Mouse (Mus musculus): ENCODE measurements around the gene Ush1g. TPM values are rescaled to one million over a fixed set of nuclear protein-coding genes. Genes with fewer than 3 reads are reported as not detected.

The Ush1g gene
- polyA plus RNA-seq, 1 experiment, result not detected

DNA sequence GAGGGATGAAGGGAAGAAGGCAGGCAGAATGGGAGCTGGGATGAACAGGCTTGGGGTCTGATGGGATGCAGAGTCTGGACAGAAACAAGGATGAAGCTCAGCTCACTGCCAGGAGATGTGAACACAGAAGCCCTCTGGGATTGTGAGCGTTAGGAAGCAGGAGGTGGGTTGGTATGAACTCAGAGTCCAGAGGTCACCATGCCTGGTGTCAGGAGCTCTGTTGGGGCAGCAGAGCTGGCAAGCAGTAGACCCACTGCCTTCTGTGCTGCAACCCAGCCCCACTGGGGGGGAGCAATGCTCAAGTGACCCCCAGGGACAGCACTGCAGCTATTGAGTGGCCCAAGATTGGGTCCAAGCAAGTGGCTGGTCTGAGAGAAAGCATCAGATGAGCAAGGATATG lies 16.0 kb upstream of the Ush1g start:
- TF ChIP-seq TAL1 (IDR thresholded peaks at IDR 0.05; ENCODE audit: low read length), result no peak
- no peak for TF ChIP-seq GATA1 (IDR thresholded peaks at IDR 0.05; ENCODE audit: low read length)
- H3K9me3 ChIP-seq (ENCODE audit: control insufficient read depth, low read length), result no peaks in the 10 kb centered on the region
- no peak overlapping the region for H3K4me3 ChIP-seq (replicated peaks)
- no peaks in the 10 kb centered on the region for H3K36me3 ChIP-seq (ENCODE audit: control insufficient read depth)
- H3K4me1 ChIP-seq (ENCODE audit: control insufficient read depth), result no peaks in the 10 kb centered on the region; the same call in 1 of the 2 replicates
- H3K27me3 ChIP-seq (ENCODE audit: control insufficient read depth), result peaks cover 51% of the 10 kb centered on the region

DNA sequence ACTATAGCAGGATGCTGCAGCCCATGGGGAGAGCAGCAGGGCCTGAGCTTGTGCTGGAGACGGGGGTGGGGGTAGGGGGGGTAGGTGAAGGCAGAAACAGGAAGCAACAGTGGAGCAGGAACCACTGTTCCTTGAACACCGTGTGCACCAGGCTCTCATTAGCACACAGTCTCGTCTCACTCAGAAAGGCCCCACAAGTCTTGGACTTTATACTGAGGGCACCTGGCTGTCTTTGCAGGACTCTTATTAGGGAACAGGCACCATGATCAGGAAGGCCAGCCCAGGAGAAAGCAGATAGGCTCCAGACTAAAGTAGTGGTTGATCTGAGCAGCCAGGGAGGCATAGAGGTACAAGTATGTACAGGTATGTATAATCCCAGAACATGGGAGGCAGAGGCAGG lies 15.5 kb upstream of the Ush1g start:
- Histone ChIP-seq H3K9me3 (ENCODE audit: control insufficient read depth, low read length) (no peaks in the 10 kb centered on the region), H3K4me1 (ENCODE audit: control insufficient read depth) (no peaks in the 10 kb centered on the region; the same call in 1 of the 2 replicates), H3K27me3 (ENCODE audit: control insufficient read depth) (peaks cover 56% of the 10 kb centered on the region), H3K4me3 (replicated peaks) (no peak overlapping the region), H3K36me3 (ENCODE audit: control insufficient read depth) (no peaks in the 10 kb centered on the region)
- TF ChIP-seq TAL1 (IDR thresholded peaks at IDR 0.05; ENCODE audit: low read length) (no peak), GATA1 (IDR thresholded peaks at IDR 0.05; ENCODE audit: low read length) (no peak)

DNA sequence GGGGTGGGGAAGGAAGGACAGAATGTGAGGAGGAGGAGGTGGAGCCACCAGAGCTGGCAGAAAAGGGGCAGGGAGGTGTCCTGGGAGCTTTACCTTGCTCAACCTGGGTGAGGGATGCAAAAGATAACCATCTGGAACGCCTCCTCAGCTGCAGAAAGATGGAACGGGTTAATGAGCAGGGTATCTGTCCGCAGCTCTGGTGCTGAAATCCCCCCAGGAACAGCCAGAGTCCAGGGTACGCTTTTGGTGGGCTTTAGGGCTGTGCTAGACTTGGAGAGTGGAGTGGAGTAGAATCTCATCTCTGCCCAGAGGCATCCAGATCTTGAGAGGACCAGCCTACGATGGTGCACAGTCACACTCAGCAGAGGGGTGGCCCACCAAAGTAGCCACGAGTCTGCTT lies 14.3 kb upstream of the Ush1g start:
- Histone ChIP-seq H3K4me3 (replicated peaks) (no peak overlapping the region), H3K27me3 (ENCODE audit: control insufficient read depth) (peaks cover 61% of the 10 kb centered on the region), H3K36me3 (ENCODE audit: control insufficient read depth) (no peaks in the 10 kb centered on the region), H3K4me1 (ENCODE audit: control insufficient read depth) (no peaks in the 10 kb centered on the region; the same call in 1 of the 2 replicates), H3K9me3 (ENCODE audit: control insufficient read depth, low read length) (no peaks in the 10 kb centered on the region)
- TF ChIP-seq TAL1 (IDR thresholded peaks at IDR 0.05; ENCODE audit: low read length) (no peak), GATA1 (IDR thresholded peaks at IDR 0.05; ENCODE audit: low read length) (no peak)

DNA sequence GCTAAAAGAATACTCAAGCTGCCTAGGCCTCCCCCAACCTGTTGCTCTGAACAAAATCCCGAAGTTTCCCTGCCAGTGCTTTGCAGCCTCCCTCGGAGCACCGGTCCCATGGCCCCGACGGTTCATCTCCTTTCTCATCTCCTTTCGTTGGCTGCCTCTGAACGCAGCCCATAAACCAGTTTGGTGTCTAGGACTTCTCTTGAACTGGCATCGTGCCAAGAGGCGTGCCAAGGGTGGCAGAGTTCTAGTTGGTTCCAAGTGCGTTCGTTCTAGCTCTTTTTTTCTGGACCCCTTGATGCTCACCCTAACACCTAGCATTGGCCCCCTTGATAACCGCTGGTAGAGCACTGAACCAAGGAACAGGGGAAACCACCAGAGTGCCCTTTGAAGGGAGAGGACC lies 13.4 kb upstream of the Ush1g start:
- Histone ChIP-seq H3K4me1 (ENCODE audit: control insufficient read depth) (no peaks in the 10 kb centered on the region; the same call in 1 of the 2 replicates), H3K36me3 (ENCODE audit: control insufficient read depth) (no peaks in the 10 kb centered on the region), H3K9me3 (ENCODE audit: control insufficient read depth, low read length) (no peaks in the 10 kb centered on the region), H3K27me3 (ENCODE audit: control insufficient read depth) (peaks cover 63% of the 10 kb centered on the region), H3K4me3 (replicated peaks) (no peak overlapping the region)
- TF ChIP-seq GATA1 (IDR thresholded peaks at IDR 0.05; ENCODE audit: low read length), result no peak
- TF ChIP-seq TAL1 (IDR thresholded peaks at IDR 0.05; ENCODE audit: low read length), result no peak

DNA sequence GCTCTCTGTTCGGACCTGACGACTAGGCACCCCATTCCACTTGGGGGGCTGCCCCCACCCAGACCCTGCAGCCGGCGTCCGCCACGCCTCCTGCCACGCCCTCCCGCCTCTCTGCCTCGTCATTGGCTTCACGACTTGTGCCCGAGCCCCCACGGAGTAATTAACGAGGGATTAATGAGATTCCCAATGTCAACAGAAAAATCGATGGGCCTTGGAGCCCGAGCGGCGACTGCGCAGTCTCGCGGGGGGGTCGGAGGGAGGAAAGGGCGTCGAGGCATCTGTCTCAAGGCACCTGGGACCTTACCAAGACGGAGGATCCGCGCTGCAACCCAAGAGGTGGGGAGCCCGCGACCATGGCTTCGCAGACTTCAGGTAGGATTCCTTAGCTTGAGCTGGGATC lies 12.7 kb upstream of the Ush1g start, which contains the start of gene Otop3:
Otop3 (plus strand) TSS at position 201 of the 400 bp plus-strand sequence.
- Histone ChIP-seq H3K4me3 (replicated peaks) (no peak within 1 kb of the TSS), H3K27me3 (ENCODE audit: control insufficient read depth) (peaks cover 62% of the 10 kb centered on the region), H3K9me3 (ENCODE audit: control insufficient read depth, low read length) (no peaks in the 10 kb centered on the region), H3K36me3 (ENCODE audit: control insufficient read depth) (no peaks in the 10 kb centered on the region), H3K4me1 (ENCODE audit: control insufficient read depth) (no peaks in the 10 kb centered on the region; the same call in 1 of the 2 replicates)
- no peak for TF ChIP-seq TAL1 (IDR thresholded peaks at IDR 0.05; ENCODE audit: low read length)
- no peak for TF ChIP-seq GATA1 (IDR thresholded peaks at IDR 0.05; ENCODE audit: low read length)

DNA sequence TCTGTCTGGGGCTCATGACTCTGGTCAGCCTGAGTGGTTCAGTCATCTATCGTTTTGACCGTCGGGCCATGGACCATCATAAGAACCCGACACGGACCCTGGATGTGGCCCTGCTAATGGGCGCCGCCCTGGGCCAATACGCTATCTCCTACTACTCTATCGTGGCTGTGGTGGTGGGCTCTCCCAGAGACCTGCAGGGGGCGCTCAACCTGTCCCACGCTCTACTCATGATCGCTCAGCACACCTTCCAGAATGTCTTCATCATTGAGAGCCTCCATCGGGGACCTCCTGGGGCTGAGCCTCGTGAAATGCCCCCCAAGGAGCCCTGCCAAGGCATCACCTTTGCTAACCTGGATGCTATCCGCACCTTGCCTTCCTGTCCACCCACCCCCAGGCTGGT lies 7.5 kb upstream of the Ush1g start:
- H3K36me3 ChIP-seq (ENCODE audit: control insufficient read depth), result no peaks in the 10 kb centered on the region
- no peaks in the 10 kb centered on the region; the same call in 1 of the 2 replicates for H3K4me1 ChIP-seq (ENCODE audit: control insufficient read depth)
- peaks cover 38% of the 10 kb centered on the region for H3K27me3 ChIP-seq (ENCODE audit: control insufficient read depth)
- no peak overlapping the region for H3K4me3 ChIP-seq (replicated peaks)
- TF ChIP-seq GATA1 (IDR thresholded peaks at IDR 0.05; ENCODE audit: low read length), result no peak
- TF ChIP-seq TAL1 (IDR thresholded peaks at IDR 0.05; ENCODE audit: low read length), result no peak
- no peaks in the 10 kb centered on the region for H3K9me3 ChIP-seq (ENCODE audit: control insufficient read depth, low read length)

DNA sequence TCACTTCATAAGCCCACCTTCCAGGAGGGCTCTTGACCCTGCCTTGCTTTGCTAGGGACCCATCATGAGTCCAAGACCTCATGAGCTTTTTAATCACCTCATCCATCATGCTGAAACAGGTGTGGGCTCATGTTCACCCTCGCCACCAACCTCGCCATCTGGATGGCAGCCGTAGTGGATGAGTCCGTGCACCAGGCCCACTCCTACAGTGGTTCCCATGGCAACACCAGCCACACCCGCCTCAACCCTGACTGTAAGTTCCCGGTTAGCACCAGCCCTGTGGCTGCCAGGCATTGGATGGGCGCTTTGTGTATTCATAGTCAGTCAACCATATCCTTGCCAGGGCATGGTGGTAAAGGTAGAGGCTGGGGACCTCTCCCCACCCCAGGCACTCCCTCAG lies 4.9 kb upstream of the Ush1g start:
- Histone ChIP-seq H3K4me1 (ENCODE audit: control insufficient read depth) (no peaks in the 10 kb centered on the region; the same call in 1 of the 2 replicates), H3K4me3 (replicated peaks) (no peak overlapping the region), H3K36me3 (ENCODE audit: control insufficient read depth) (no peaks in the 10 kb centered on the region), H3K9me3 (ENCODE audit: control insufficient read depth, low read length) (no peaks in the 10 kb centered on the region), H3K27me3 (ENCODE audit: control insufficient read depth) (peaks cover 42% of the 10 kb centered on the region)
- TF ChIP-seq TAL1 (IDR thresholded peaks at IDR 0.05; ENCODE audit: low read length) (no peak), GATA1 (IDR thresholded peaks at IDR 0.05; ENCODE audit: low read length) (no peak)

DNA sequence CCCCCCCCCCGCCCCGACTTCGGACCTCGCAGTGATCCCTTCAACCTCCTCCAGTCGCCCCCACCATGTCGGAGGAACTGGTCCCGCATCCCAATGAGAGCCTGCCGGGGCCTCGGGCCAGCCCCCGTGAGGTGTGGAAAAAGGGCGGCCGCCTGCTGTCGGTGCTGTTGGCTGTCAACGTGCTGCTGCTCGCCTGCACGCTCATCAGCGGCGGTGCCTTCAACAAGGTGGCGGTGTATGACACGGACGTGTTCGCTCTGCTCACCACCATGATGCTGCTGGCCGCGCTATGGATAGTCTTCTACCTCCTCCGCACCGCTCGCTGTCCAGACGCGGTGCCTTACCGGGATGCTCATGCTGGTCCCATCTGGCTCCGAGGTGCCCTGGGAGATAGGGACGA lies 1.5 kb upstream of the Ush1g start:
- Histone ChIP-seq H3K9me3 (ENCODE audit: control insufficient read depth, low read length) (no peaks in the 10 kb centered on the region), H3K36me3 (ENCODE audit: control insufficient read depth) (no peaks in the 10 kb centered on the region), H3K4me3 (replicated peaks) (no peak overlapping the region), H3K27me3 (ENCODE audit: control insufficient read depth) (peaks cover 68% of the 10 kb centered on the region), H3K4me1 (ENCODE audit: control insufficient read depth) (no peaks in the 10 kb centered on the region; the same call in 1 of the 2 replicates)
- TF ChIP-seq TAL1 (IDR thresholded peaks at IDR 0.05; ENCODE audit: low read length), result no peak
- no peak for TF ChIP-seq GATA1 (IDR thresholded peaks at IDR 0.05; ENCODE audit: low read length)

DNA sequence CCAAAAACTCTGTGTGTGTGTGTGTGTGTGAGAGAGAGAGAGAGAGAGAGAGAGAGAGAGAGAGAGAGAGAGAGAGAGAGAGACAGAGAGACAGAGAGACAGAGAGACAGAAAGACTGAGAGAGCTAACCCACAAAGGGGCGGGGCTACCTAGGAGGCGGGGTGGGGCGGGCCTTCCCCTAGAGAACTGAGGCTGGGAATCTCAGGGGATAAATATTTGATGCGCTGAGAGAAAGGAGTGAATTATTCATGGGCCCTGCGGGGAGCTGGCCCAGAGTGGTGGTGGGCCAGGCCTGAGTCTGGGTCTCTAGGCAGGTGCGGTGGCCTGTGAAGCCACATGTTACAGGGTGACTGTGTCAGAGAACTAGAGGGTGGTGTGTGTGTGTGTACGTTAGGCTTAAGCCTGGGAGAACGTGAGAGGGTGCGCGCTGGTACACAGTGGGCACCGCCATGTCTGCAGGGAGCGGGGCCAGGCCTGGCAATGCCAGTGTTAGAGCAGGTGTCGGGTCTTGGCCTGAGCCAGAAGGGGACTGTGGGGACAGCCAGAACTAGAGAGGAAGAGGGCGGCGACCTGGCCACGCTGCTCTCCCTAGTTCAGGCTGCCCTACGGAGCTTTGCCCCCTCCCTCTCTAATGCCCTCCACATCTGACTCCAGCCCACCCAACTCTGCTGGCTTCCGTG lies 2.0 kb downstream of the Ush1g start:
- peaks cover 98% of the 10 kb centered on the region for H3K27me3 ChIP-seq (ENCODE audit: control insufficient read depth)

More for the DNA sequence above, 2.0 kb downstream of the Ush1g start:
- no peak for TF ChIP-seq TAL1 (IDR thresholded peaks at IDR 0.05; ENCODE audit: low read length)
- TF ChIP-seq GATA1 (IDR thresholded peaks at IDR 0.05; ENCODE audit: low read length), result no peak
- H3K4me1 ChIP-seq (ENCODE audit: control insufficient read depth), result no peaks in the 10 kb centered on the region
- H3K36me3 ChIP-seq (ENCODE audit: control insufficient read depth), result no peaks in the 10 kb centered on the region
- H3K9me3 ChIP-seq (ENCODE audit: control insufficient read depth, low read length), result no peaks in the 10 kb centered on the region
- no peak overlapping the region for H3K4me3 ChIP-seq (replicated peaks)

All from erythroblast, embryonic 14.5 days (primary cell).